Mouse (Mus musculus) liver, adult 2 months (tissue): ENCODE measurements around the gene Iffo2. TPM values are rescaled to one million over a fixed set of nuclear protein-coding genes. Genes with fewer than 3 reads are reported as not detected.
A peak's percentile ranks its signal among the peaks of the same experiment; 100 is the strongest.

Experiments
- DNase-seq: peaks from one replicate; pipeline ENCODE4 v3.0.0-alpha.2; 2011; ENCODE audit warnings: low read depth, low spot score; ENCODE audit errors: extremely low read depth
- H3K27ac ChIP-seq: fragments of 200-500 bp; replicated peaks from 2 replicates; pipeline ENCODE4 v1.5.1; 2012; ENCODE audit warnings: low read depth, mild to moderate bottlenecking, control low read depth, inconsistent platforms, low read length; ENCODE audit not compliant: insufficient read depth
- H3K27me3 ChIP-seq: fragments of 200-500 bp; 2 replicates; pipeline ENCODE4 v1.6.1; 2012; ENCODE audit warnings: mild to moderate bottlenecking, moderate library complexity, low read length, inconsistent platforms; ENCODE audit not compliant: control insufficient read depth, insufficient read depth
- H3K36me3 ChIP-seq: fragments of 200-500 bp; 2 replicates; pipeline ENCODE4 v1.6.1; 2012; ENCODE audit warnings: low read length, inconsistent platforms; ENCODE audit not compliant: control insufficient read depth, insufficient read depth
- H3K4me1 ChIP-seq: fragments of 200-500 bp; 2 replicates; pipeline ENCODE4 v1.6.1; 2011; ENCODE audit warnings: low read length; ENCODE audit not compliant: control insufficient read depth, insufficient read depth
- H3K4me3 ChIP-seq: fragments of 200-500 bp; 2 replicates; pipeline ENCODE4 v1.5.1; 2011; ENCODE audit warnings: low read depth, mild to moderate bottlenecking, control low read depth, low read length, moderate library complexity; ENCODE audit not compliant: insufficient read depth
- H3K79me2 ChIP-seq: fragments of 200-500 bp; 2 replicates; pipeline ENCODE4 v1.6.1; 2012; ENCODE audit warnings: inconsistent platforms, mild to moderate bottlenecking, low read length, moderate library complexity; ENCODE audit not compliant: control insufficient read depth, insufficient read depth
- H3K9ac ChIP-seq: fragments of 200-500 bp; 2 replicates; pipeline ENCODE4 v1.6.1; 2012; ENCODE audit warnings: low read depth, mild to moderate bottlenecking, control low read depth, inconsistent platforms, low read length
- CTCF ChIP-seq: fragments of 200-500 bp; IDR thresholded peaks from 2 replicates; pipeline ENCODE4 v1.5.1; 2011; ENCODE audit warnings: low read depth, low read length, control low read depth
- POLR2A ChIP-seq: fragments of 200-500 bp; IDR thresholded peaks from 2 replicates; pipeline ENCODE4 v1.6.1; 2011; ENCODE audit warnings: low read length, control low read depth; ENCODE audit not compliant: insufficient read depth; ENCODE audit errors: extremely low read depth
- WGBS: fragments of 180-500 bp; shearing (Covaris S2); methylation state at CpG from one replicate; pipeline ENCODE4 v1.1.7; 2018; 5-methylcytosine and 5-hydroxymethylcytosine counted together
- polyA plus RNA-seq: library from polyadenylated mRNA; depleted of rRNA; stranded (reverse); fragments of >200 nt; gene quantifications from 2 replicates; pipeline ENCODE4 v1.2.3, GENCODE M21; 2012
- total RNA-seq: library from RNA; depleted of rRNA; stranded (reverse); fragments of >200 nt; gene quantifications from 2 replicates; pipeline ENCODE4 v1.2.3, GENCODE M21; 2014

Iffo2 gene
- total and polyA plus RNA-seq, 2 experiments = 4.3 to 7.0 TPM

DNA sequence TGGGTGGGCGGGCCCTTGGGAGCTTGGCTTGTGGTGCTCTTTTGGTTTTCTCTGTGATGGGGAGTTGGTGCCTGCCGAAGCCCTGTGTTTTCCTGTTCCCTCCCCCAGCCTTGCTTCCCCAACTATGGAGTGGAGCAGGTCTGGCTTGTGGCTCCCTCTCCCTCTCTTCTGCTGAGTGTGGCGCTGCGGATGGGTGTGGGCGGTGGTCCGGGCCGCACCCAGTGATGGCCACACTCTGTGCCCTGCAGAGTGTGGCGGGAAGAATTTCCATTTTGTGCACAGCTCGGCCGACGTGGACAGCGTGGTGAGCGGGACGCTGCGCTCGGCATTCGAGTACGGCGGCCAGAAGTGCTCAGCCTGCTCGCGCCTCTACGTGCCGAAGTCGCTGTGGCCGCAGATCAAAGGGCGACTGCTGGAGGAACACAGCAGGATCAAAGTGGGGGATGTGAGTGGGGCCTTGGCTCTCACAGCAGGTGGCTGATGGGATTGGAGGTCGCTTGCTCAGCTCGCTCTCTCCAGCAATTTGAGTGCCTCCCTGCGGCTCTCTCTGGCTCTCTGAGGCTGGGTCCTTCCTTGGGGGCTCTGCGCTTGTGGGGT is 111.6 kb downstream of the Iffo2 start:
- peaks cover 6% of the 10 kb centered on the region; the same call in 1 of the 2 replicates for H3K79me2 ChIP-seq
- no peak overlapping the region for H3K4me3 ChIP-seq
- DNase-seq = no peak
- H3K4me1 ChIP-seq = no peaks in the 10 kb centered on the region
- H3K27me3 ChIP-seq = no peaks in the 10 kb centered on the region
- TF ChIP-seq POLR2A = no peak
- H3K9ac ChIP-seq = no peak overlapping the region
- 75% methylated on average over 30 of the region's 30 CpGs for WGBS
- no peak overlapping the region for H3K27ac ChIP-seq
- peaks cover 28% of the 10 kb centered on the region for H3K36me3 ChIP-seq

DNA sequence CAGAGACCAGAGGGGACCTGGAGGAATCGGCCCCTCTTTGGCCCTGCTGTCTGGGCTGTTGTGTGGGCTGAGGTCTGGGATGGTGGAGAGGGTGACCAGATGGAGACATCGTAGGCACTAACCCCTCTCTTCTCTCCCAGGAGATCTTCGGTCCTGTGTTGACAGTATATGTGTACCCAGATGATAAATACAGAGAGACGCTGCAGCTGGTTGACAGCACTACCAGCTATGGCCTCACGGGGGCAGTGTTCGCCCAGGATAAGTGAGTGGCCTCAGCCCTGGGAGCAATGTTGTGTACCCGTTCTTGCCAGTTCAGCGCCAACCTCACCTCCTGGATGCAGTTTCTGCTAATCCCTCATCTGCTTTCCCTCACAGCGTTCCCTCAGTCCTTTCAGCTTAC is 113.6 kb downstream of the Iffo2 start:
- Histone ChIP-seq H3K79me2 (0 out of 2 replicates have a peak, but pooled peaks cover 3% of the 10 kb centered on the region), H3K9ac (no peak overlapping the region), H3K27me3 (no peaks in the 10 kb centered on the region), H3K36me3 (peaks cover 41% of the 10 kb centered on the region), H3K4me1 (no peaks in the 10 kb centered on the region), H3K4me3 (no peak overlapping the region), H3K27ac (no peak overlapping the region)
- 41% methylated on average over 9 of the region's 9 CpGs for WGBS
- DNase-seq = no peak
- no peak for TF ChIP-seq POLR2A
- peak; percentile 94 for TF ChIP-seq CTCF

DNA sequence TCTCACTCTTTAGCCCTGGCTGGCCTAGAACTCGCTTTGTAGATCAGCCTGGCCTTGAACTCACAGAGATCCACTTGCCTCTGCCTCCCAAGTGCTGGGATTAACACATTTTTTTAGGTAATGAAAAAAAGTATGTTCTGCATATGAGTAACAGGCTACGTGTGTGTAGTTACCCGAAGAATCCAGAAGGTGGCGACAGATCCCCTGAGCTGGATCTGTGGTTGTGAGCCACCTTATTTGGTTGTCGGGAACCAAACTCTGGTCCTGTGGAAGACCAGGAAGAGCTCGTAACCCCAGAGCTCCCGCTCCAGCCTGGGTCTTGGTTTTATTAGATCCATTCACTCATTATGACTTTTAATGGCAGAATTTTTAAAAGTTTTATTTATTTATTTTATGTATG is 116.6 kb downstream of the Iffo2 start:
- Histone ChIP-seq H3K27me3 (no peaks in the 10 kb centered on the region), H3K4me3 (no peak overlapping the region), H3K36me3 (peaks cover 42% of the 10 kb centered on the region), H3K4me1 (no peaks in the 10 kb centered on the region), H3K27ac (no peak overlapping the region), H3K9ac (no peak overlapping the region), H3K79me2 (0 out of 2 replicates have a peak, but pooled peaks cover 1% of the 10 kb centered on the region)
- no peak for DNase-seq
- TF ChIP-seq CTCF (peak; percentile 42; the same call in 1 of the 2 replicates), POLR2A (no peak)
- 90% methylated on average over 7 of the region's 7 CpGs for WGBS

DNA sequence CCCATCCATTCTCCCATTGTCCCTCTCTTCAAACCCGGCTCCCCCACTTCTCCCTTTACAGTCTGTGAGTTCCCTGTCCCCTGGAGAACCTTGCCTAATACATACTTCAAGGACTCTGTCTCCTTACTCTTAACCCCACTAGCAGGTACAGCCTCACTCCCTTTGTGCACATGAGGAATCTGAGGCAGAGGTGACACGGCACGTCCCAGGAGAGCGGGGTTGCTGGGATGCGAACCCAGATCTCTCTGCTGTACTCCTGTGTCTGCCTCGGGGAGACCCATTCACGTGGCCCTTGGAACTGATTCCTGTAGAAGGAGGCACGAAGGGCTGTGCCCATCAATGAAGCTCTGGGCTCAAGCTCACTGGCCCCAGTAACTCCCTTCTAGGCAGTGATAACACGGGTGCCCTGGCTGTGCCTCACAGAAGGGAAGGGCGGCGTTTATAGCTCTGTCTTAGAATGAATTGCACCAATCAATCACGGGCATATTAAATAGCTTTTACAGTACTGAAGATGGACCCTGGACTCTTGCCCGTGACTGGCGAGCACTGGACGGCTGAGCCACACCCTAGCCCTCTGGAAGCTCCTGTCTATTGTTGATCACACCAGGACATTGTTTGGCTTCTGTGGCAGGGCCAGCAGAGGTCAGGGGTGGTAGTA is 119.9 kb downstream of the Iffo2 start:
- Histone ChIP-seq H3K4me1 (no peaks in the 10 kb centered on the region), H3K9ac (no peak overlapping the region), H3K36me3 (peaks cover 27% of the 10 kb centered on the region), H3K27me3 (no peaks in the 10 kb centered on the region), H3K27ac (no peak overlapping the region), H3K4me3 (no peak overlapping the region), H3K79me2 (no peaks in the 10 kb centered on the region)
- peak; percentile 46 for DNase-seq
- WGBS = 63% methylated on average over 15 of the region's 15 CpGs
- TF ChIP-seq POLR2A (no peak), CTCF (no peak)

DNA sequence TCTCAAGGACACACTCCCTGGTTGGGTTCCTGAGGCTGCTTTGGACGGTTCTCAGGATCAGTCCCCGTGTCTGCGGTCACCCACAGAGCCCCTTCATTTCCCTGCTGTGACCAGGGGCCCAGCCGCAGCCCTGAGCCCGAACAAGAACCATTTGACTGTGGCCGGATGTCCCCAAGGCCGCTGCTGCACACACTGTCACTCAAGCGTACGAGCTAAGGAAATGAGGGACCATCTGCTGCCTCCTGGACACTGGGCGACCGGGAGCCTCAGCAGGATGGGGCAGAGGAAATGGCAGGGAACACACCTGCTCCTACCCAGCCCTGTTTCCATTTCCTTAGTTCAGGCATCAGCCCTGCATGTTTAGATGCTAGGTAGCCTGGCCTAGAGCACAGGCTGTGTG is 120.6 kb downstream of the Iffo2 start:
- Histone ChIP-seq H3K9ac (no peak overlapping the region), H3K27me3 (no peaks in the 10 kb centered on the region), H3K79me2 (no peaks in the 10 kb centered on the region), H3K36me3 (peaks cover 22% of the 10 kb centered on the region; the same call in 1 of the 2 replicates), H3K27ac (no peak overlapping the region), H3K4me1 (no peaks in the 10 kb centered on the region), H3K4me3 (no peak overlapping the region)
- DNase-seq = no peak
- TF ChIP-seq POLR2A (0 out of 2 replicates have a peak, but pooled peaks have one; percentile 13), CTCF (no peak)
- WGBS = 76% methylated on average over 11 of the region's 11 CpGs

DNA sequence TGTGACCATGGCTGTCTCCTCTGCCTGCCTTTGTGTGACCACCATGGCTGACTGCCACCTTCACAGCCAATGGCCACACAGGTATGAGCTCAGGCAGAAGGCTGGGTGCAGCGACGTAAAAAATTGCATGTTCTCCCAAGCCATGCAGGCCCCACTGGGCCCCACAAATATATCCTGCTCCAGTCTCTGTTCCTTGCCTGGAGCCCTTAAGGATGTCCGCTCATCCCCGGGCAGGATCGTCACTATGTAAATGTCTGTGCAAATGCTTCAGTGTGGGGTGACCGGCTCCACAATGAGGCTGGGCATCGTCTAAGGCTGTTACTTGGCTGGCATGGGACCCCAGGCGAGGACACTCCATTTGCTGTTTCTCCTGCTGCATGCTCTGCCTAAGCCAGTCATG is 122.9 kb downstream of the Iffo2 start, which contains the start of gene Tas1r2:
Gene Tas1r2, plus strand, starts transcription at position 301 of the 400 bp plus-strand sequence.
- H3K27ac ChIP-seq = no peak within 1 kb of the TSS
- no peak within 1 kb of the TSS for H3K4me3 ChIP-seq
- H3K36me3 ChIP-seq = peaks cover 9% of the 10 kb centered on the region; the same call in 1 of the 2 replicates
- no peaks in the 10 kb centered on the region for H3K4me1 ChIP-seq
- no peak for TF ChIP-seq CTCF
- TF ChIP-seq POLR2A = no peak
- 79% methylated on average over 8 of the region's 8 CpGs for WGBS
- H3K79me2 ChIP-seq = no peaks in the 10 kb centered on the region
- no peak for DNase-seq
- no peak within 1 kb of the TSS for H3K9ac ChIP-seq
- no peaks in the 10 kb centered on the region for H3K27me3 ChIP-seq
